Mouse (Mus musculus) layer of hippocampus, postnatal 14 days (tissue): ENCODE data around the gene Mlxipl. TPM values are rescaled to one million over a fixed set of nuclear protein-coding genes. Genes with fewer than 3 reads are reported as not detected.
A peak's percentile ranks its signal among the peaks of the same experiment; 100 is the strongest.

Experiments
- DNase-seq, 2 experiments: peaks; one replicate each; pipeline ENCODE4 v3.0.0; 2021 to 2022; ENCODE audit warnings: low spot score in 2 of 2, mixed read lengths in 1 of 2
- total RNA-seq, 2 experiments: library from RNA; stranded (reverse); gene quantifications; 2 replicates each; pipeline ENCODE4 v1.2.3; 2021

Mlxipl gene
- total RNA-seq, 2 experiments from 2014 or later: 3.2 to 5.8 TPM

DNA sequence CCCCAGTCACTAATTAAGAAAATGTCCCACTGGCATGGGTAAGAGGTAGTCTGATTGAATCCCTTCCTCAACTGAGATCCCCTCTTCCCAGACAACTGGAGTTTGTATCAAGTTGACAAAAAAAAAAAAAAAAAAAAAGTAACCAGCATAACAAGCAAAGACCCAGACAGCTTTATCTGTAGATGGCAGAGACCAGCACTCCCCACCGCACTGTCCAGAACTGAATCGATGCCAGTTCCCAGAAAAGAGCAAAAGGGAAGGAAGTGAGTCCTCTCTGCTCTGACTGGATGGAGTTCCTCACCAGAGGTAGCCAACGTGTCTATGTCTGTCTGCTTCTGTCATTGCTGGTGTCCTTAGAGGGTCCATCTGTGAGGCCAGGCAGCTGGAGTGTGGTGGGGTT lies 55.8 kb downstream of the Mlxipl start:
- DNase-seq: no peak

DNA sequence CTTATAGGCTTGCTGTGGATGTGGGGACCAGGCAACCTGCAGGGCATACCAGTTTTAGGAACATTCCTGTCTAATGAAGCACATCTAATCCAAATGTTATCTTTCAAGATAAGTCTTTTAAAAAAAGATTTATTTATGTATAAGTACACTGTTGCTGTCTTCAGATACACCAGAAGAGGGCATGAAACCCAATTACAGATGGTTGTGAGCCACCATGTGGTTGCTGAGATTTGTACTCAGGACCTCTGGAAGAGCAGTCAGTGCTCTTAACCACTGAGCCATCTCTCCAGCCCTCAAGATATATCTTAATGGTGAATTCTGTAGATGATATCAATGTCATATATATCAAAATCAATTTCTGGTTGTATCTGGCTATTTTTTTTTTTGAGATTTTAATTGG lies 56.3 kb downstream of the Mlxipl start:
- no peak for DNase-seq

- DNase-seq: no peak
Observed at GRCm38 (mm10) chr5:135148715-135149052, 59.0 kb downstream of the Mlxipl start.

GRCm38 (mm10) chr5:135149053-135149819 lies 59.5 kb downstream of the Mlxipl start, which contains the start of gene Tbl2:
TSS of gene Tbl2 (plus strand) at chr5:135149657.
- peak; percentile 98 for DNase-seq

DNA sequence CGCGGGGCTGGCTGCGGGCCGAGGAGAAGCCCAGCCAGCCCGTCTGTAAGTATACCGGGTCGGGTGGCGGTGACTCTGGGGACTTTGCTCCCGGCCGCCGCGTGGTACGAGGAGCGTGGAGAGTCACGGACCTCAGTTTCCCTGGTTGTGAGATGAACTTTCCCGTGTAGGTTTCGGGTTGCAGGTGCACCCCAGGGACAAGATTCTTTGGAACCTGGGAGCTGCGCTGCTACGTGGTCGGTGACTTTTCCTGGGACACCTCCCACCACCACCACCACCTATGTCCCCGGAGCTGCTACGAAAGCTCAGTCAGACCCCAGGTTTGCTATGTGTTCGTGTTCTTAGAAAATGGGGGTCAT lies 60.1 kb downstream of the Mlxipl start:
- no peak for DNase-seq

- DNase-seq: no peak
Observed at GRCm38 (mm10) chr5:135156496-135156895, 66.8 kb downstream of the Mlxipl start.

DNA sequence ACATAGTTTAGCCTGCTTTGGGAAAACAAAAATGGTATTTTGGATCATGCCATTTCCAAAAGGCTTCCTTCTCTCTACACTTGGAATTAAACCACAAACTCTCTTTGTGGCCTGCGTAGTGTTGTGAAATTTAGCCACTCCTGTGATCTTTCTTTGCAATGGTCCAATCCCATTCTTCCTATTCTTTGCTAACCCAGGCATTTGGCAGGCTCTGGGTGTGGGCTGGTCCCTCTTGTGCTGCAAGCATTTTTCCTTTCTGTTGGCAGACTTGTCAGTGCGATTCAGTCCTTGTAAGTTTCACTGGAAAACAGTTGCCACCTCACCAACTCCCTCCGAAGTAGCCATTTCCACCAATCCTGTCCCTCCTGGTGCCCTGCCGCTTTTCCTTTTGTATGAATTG lies 71.5 kb downstream of the Mlxipl start:
- DNase-seq: peak in 1 of 2 experiments; percentile 67

DNA sequence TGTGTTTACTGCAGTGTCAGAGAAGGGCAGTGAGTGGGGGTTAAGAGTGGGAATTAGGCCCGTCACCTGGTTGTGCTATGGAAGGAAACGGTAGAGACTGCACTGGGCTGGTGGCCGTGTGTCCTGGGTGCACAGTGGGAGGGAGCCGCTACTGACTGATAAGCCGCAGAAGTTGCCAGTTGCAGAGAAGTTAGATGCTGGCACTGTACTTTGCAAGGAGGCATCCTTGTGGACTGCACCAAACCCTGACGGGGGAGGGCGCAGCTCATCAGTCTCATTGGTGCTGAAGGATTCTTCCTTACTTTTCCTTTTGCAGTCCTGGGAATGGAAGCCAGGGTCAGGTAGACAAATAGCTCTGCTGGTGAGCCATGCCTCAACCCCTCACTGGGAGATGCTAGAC lies 72.0 kb downstream of the Mlxipl start:
- DNase-seq: no peak

DNA sequence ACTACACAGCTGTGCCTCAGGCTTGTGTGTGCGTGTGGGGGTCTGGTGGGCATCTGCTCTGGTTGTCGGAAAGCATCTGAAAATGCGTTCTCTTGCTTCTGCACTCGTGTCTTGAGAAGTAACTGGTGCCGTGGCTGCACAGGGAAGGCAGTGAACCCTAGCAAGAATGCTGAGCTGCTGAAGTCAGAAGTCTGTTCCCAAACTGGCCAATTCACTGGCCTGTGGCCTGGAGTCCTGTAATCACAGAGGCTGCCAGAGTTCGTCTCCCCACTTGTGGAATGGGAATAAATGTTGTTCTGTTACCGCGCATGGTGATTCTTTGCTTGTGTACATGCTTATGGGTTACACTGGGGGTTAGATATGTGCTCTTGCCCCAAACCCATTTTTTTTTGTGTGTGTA lies 72.7 kb downstream of the Mlxipl start:
- no peak for DNase-seq

DNA sequence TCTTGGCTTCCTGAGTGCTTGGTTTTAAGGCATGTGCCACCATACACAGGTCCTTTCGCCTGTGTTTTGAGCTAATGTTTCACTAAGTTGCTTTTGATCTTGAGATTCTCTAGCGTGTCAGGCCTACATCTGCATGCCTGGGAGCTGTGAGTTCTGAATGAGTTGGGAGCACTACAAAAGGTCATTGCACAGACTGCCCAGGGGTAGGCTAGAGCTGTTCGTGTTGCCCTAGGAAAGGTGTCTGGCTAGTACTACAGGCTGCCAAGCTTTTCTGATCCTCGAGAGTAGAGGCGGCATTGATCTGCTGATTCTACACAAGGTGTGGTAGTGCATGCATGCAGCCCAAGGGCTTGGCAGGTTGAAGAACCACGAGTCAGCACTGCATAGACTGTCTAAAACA lies 73.1 kb downstream of the Mlxipl start:
- no peak for DNase-seq

DNA sequence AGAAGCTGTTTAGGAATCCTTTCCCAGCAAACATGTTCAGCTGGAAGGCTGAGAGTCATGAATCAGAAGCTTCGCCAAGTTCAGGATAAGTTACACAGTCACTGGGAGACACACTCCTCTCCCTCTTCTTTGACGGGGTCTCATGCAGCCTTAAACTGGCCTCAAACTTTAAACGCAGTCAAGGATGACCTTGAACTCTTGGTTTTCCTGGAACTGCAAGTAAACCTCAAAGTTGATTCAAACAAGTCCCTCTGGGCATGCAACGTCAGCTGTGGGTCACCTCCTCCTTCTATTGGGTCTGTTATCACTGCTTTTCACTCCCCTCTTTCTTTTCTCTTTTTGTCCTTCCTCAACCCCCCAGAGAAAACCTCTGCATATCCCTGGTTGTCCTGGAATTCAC lies 77.2 kb downstream of the Mlxipl start:
- DNase-seq: no peak

- no peak for DNase-seq
Observed at GRCm38 (mm10) chr5:135167469-135167868, 77.8 kb downstream of the Mlxipl start.

- peak; percentile 95 to 98 for DNase-seq
Observed at GRCm38 (mm10) chr5:135168063-135169062, 78.7 kb downstream of the Mlxipl start, which contains the start of gene Bcl7b. TSS of gene Bcl7b (plus strand) at chr5:135168283.

- no peak for DNase-seq
Observed at GRCm38 (mm10) chr5:135169479-135169878, 79.8 kb downstream of the Mlxipl start.

DNA sequence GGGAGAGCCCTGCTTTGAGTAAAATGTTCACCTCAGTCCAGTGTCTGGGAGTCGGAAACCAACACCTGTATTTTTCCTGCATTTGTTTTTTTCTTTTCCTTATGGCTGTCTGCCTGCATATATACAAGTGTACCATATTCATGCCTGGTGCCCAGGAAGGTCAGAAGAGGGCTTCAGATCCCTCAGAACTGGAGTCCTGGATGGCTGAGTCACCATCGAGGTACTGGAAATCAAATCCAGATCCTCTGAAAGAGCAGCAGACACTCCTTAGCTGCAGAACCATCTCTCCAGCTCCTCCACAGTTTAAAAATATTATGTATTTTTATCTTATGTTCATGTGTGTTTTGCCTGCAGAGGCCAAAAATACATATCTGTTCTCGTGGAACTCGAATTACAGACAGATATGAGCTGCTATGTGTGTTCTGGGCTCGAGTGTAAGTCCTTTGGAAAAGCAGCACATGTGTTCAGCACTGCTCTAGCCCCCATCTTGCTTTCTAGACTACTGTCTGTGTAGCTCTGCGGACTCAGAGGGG lies 82.1 kb downstream of the Mlxipl start:
- no peak for DNase-seq

DNA sequence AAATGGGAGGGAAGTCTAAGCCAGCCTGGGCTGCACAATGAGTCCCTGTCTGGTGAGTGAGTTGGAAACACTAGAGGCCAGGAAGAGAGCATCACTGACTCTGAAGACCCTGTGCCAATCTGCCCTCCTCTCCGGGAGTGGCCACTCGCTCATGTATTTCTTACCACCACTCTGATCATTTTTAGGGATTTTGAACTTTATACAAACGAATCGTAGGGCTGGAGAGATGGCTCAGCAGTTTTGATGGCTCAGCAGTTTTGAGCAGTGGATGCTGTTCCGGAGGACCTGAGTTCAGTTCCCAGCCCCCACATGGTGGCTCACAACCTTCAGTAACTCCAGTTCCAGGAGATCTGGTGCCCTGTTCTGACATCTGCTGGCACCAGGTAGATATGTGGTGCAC lies 83.3 kb downstream of the Mlxipl start:
- no peak for DNase-seq

GRCm38 (mm10) chr5:135175086-135175485 lies 85.4 kb downstream of the Mlxipl start:
- DNase-seq: no peak

- DNase-seq: no peak
Observed at GRCm38 (mm10) chr5:135178523-135178922, 88.8 kb downstream of the Mlxipl start.

GRCm38 (mm10) chr5:135178996-135179395 lies 89.3 kb downstream of the Mlxipl start:
- DNase-seq: peak in 1 of 2 experiments; percentile 35

GRCm38 (mm10) chr5:135179616-135180015 lies 89.9 kb downstream of the Mlxipl start:
- no peak for DNase-seq

- no peak for DNase-seq
Observed at GRCm38 (mm10) chr5:135180796-135181195, 91.1 kb downstream of the Mlxipl start.

DNA sequence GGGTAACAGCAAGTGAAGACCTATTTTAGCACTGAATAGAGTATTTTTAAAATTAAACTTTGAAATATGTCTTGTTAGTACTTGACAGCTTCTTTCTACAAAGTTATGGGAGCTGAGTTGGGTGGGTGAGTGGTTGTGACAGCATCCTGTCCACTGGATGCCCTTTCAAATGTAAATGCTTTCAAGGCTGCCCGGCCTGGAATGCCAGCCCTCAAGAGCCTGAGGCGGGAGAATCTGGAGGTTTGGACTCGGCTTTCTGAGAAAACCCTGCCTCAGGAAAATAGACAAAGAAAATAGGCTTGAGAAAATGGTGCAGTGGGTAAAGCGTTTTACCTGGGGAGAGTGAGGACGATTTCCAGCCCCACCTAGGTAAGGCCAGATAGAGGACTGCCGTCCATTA lies 92.1 kb downstream of the Mlxipl start:
- DNase-seq: no peak
